Mouse (Mus musculus): ENCODE measurements at regions not wholly inside any gene's neighbourhood (a gene's known extent, or its start where the extent isn't known, plus 50 kb on each side); places are given as distances from the start of the nearest gene placed in this dataset.

DNA sequence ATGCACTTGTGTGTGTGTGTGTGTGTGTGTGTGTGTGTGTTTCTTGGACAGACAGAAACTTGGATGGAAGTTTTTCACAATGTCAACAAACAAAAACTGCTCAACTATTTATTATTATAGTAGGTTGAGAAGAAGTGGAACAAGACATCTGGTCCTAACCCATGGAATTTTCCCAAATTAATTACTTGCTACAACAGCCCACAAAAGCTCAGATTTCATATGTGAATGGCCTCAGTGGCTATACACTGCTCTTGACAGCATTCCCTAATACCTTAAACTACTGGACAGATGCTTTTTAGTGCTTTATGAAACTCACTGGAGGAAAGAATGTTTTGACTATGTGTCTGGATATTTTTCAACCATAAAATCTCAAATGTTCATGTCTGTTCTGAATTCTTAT lies 2009.5 kb upstream of the Pcdh17 start:
- no peak for DNase-seq (ENCODE audit: low read depth, low spot score)

GRCm38 (mm10) chr14:82448856-82449255 lies 1994.5 kb upstream of the Pcdh17 start:
- peak; percentile 30 for DNase-seq (ENCODE audit: low read depth, low spot score)

DNA sequence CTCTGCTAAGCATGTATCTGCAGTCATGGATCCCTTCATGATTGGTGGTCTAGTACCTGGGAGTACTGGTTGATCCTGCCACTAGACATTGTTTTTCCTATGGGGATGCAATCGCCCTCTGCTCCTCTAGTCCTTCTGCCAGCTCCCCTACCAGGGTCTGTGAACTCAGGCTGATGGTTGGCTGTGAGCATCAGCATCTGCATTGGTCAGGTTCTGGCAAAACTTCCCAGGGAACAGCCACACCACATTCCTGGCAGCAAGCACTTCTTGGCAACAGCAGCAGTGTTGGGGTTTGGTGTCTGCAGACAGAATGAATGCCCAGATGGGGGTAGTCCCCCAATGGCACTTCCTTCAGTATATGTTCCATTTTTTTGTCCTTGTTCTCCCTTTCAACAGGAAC lies 1989.9 kb upstream of the Pcdh17 start:
- DNase-seq (ENCODE audit: low read depth, low spot score): no peak

GRCm38 (mm10) chr14:82466708-82467107 lies 1976.7 kb upstream of the Pcdh17 start:
- DNase-seq (ENCODE audit: low read depth, low spot score): no peak
